Mouse (Mus musculus) megakaryocyte, embryonic 14.5 days (primary cell): ENCODE results near the gene Cyp21a1.
"Not testable (repeated sequence)": the region's sequence is repeated elsewhere in the genome, so short reads cannot be mapped to it uniquely, and the experiment has no call there.

ENCODE experiments used
- FLI1 ChIP-seq: IDR thresholded peaks from 2 replicates; pipeline ENCODE4 v1.6.1; 2012; ENCODE audit warnings: low read length, inconsistent platforms, mixed read lengths
- GATA1 ChIP-seq: IDR thresholded peaks from 3 replicates; pipeline ENCODE4 v1.6.1; 2012; ENCODE audit warnings: mixed read lengths, low read length, inconsistent platforms, borderline replicate concordance

DNA sequence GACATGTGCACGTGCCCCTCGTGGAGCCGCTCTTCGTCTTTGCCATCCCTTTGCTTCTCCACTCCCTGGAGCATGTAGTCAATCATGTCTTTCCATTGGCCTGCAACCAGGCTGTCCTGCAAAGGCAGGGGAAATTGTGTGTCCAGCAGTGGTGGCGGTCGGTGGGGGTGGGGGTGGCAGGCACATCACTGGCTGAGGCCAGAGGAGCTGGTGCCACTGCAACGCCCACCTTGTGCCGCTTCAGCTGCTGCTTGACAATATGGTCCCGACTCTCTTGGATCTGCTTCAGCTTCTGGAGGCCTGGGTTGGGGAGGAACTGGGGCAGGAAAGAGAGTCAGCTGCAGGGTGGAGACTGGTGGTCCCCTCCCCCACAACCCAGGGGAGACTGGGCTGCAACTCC lies 1.6 kb downstream of the Cyp21a1 start:
- not testable (repeated sequence) for TF ChIP-seq GATA1, FLI1
